Mouse (Mus musculus) ovary, adult 18-20 months (tissue): ENCODE results near the gene Moap1.

ENCODE experiments used
- DNase-seq: peaks from one replicate; pipeline ENCODE4 v3.0.0; 2022; ENCODE audit warnings: low spot score, mixed read lengths

The Moap1 gene

DNA sequence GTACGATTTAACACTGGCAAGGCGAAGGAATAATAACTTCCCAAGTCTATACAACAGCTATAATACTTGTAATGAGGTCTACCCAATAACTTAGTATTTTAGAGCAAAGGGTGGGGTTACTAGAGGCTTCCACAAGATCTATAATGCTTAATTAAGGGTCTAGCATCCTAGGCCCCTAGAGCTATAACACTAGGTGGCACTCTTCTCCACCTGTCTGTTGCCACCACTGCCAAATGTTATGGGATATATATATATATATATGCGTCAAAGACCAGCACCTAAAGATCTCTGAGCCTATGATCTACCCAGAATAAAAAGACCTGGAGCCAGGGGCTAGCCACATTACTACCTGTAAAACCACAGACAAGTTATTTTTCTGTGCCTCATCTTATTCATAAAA, 3.2 kb downstream of the Moap1 start:
- no peak for DNase-seq

DNA sequence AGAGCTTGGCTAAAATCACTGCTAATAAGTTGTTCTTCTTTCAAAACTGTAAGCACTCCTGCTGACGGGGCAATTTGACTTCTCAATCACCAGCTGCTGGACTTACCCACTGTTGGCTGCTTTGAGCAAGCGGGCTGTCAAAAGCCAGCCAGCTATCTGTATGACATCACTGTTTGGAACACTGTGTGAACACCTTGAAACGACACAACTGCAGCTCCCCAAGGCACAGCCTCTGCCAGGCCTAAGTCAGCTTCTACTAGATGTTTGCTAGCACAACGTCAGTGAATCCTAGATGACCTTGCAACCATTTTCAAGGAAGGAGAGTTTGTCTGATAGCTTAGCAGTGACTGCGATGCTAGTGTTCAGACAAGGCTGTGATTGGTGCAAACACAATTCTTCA, 4.4 kb downstream of the Moap1 start:
- DNase-seq = no peak

DNA sequence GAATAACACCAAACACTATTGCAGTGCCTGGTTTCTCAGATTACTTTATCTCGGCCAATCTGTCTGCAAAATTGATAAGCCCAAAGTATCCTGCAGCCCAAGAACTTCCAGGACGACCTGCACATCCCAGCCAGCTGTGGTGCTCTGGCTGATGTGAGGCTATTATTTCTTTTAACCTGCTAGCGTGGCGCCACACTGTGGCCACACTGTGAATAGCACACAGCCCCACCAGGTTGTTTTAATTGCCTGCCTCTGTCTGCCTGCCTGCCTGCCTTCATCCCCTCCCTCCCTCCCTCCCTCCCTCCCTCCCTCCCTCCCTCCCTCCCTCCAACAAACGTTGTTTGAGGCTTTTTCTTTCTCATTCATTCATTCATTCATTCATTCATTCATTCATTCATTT, 10.1 kb downstream of the Moap1 start:
- DNase-seq = no peak

DNA sequence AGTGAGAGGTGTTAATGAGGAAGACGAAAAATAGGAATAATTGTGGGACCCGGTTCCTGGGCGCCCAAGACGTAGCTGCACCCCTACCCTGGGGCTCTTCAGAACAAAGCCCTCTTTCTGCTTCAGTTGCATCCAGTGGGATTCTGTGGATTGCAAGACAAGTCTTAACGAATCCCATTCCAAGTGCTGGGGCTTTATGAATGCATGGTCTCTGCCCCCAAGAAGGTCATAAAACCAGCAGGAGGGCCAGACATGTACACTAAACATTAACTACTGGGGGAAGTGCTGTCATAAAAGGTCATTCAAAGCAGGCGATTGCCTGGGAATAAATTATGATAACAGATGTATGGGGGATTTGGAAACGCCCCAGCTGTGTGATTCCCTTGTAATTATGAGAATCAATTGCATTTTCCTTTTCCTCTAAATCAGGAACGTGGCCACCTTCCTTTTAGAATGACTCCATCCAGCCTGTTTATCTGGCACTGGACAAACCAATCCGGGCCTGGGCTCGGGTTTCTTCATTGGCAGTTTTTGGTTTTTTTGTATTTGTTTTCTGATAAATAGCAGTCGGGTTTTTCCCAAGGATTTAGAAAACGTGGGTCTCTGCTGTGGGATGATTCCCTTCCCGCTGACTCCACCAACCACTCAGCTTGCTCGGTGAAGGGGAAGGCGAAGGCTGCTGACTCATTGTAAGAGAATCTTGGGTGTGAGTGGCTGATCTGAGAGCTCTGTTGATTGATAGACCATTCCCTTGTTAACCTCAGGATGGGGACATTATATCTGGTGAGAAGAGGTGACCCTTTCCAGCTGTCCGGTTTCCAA, 12.5 kb downstream of the Moap1 start:
- no peak for DNase-seq

DNA sequence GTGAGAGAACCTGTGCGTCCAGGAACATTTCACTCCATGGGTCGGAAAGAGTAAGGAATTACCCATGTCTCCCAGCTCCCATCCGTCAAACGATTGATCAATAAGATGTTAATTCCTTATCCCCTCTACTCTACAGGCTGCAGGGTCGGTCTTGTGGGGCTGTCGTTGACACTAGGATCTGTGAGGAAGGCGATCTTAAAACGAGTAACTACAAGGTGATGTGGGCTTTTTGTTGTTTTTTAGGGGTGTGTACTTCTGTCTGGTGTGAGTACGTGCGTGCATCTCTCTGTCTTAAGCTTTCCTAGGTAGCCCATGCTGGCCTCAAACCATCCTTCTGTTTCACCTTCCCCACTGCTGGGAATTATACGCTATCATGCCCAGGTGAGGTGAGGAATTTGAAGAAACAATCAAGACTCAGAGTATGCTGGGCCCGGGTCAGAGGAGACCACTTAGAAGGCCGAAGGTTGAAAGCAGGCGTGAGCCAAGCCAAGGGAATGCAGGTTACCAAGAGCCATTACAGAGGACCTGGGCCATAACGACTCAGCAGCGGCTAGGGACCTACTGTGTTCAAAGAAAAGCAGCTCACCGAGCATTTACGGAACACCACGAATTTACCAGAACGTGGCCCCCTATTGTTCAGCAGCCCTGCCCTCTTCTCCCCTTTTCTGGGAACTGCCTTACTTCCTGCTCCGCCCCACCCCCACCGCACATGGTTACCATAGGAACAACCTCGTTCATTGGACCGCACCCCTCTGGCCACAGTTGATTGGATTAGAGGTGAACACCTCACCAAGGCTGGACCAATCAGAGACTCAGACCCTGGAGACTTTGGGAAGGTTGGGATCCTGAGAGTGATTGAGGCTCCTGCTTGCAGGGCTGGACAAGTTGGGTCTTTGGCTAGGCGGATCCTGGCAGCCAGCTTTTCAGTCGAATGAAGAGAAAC, 13.3 kb downstream of the Moap1 start:
- peak; percentile 58 for DNase-seq

DNA sequence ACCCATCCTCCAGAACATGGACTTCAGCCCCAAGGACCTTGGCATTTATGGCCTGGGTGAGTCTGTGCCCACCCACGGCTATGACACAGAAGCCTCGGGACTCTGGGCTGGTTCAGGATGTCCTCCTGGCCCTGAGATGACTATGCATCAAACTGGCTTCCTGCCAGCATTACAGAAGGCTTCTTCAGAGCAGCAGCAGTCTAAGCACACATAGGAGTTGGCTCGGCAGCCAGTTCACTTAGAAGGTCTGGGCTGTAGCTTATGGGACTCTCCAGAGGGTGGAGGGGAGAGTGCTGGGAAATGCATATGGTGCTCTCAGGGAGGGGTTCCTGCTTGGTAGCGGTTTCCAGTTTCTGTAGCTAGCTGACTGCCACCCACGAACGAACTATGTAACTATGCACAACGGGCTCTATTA, 17.7 kb downstream of the Moap1 start:
- no peak for DNase-seq

DNA sequence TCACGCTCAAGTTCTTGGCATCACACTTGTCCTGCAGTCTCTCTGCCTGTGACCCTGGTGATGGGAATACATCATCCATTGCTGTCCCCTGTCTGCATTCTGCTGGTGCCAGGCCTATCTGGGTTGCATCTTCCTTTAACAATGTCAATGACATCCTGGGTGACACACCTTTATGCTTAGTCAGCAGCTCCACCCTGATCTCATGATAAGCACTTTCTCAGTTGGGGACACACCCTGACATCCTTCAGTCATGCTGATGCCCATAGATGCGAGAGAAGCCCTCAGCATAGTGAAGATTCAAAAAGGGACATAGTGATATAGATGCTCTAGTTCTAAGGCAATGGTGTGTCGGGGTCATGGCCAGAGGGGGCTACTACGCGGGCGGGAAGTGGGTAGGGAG, 18.3 kb downstream of the Moap1 start:
- DNase-seq = no peak

DNA sequence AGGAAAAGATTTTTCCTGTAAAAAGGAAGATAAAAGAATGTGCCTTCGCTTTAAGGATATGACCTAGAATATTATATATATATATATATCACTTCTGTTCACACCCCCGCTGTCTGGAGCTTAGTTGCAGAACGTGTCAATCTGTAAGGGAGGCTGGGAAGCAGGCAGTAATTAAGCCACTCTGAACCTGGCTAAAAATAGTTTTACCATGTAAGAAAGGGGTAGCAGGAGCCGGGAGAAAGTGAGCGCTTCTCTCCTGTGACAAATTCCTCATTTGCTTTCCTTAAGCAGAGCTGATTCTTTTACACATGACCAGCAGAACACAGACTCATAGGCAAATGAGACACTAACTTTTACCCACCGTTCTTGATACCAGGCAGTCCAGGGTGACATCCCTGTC, 19.6 kb downstream of the Moap1 start:
- no peak for DNase-seq

DNA sequence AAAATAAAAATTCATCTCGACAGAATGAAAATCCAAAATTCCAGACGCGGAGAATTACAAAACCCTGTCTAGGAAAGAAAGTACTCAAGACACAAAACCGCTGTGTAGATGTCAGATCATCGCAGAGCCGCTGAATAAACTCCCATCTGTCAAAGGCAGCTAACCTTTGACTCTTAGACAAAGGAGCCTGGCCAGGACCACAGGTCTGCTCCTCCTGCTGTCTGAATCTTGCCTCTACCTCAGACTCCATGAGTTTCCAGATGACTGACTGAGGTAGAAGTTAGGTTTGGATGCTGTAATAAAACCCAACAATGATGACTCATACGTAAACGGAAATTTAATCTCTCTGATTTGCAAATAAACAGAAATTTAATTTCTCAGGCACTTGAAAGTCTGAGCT, 20.5 kb downstream of the Moap1 start:
- no peak for DNase-seq

DNA sequence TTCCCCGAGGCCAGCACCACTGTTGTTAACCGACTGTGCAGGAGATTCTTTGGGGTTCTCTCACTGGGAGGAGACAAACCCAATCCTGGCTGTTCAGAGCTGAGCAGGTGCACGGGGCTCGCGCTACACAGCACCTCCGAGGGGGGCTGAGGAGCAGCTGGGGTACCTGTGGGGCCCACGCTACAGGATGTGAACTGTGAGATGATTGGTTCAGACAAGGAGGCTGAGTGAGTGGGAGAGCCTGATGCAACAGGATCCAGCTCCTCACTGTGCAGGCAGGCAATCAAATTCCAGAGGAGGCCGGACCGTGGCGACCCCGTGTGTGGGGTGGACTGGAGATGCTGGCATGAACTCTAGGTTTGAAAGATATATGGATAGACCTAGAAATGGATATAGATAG, 21.0 kb downstream of the Moap1 start:
- no peak for DNase-seq

DNA sequence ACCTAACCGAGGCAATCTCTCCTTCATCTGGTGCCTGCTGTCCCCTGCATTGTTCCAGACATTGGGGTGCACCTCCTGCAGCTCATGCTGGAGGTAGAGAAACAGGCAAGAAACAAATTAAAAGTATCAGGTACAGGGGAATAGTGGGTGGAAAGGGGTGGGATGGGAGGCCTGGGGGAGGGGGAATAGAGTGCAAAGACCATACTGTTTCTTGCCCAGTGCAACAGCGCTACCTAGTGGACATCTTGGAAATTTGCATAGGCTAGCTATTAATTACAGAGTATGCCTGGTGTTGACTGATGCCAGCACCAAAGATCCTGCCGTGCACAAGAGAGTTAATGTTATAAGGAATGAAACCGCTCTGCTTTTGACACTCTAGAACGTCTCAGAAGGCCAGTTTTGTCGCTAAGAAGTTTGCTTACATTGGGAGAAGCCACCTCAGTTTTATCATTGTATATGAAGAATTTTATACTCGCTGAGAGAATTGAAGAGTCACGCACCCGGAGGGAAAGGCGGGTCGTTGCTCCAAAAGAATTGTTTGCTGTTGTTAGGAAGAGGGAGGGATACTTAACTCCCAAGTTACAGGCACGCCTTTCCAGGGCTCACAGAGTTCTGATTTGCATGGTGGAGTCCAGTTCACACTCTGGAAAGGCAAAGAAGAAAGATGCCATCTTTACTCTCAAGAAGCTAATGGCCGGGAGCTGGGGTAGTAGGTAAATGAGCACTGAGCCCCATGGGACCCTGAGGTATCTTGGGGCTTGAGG, 23.7 kb downstream of the Moap1 start:
- DNase-seq = no peak

DNA sequence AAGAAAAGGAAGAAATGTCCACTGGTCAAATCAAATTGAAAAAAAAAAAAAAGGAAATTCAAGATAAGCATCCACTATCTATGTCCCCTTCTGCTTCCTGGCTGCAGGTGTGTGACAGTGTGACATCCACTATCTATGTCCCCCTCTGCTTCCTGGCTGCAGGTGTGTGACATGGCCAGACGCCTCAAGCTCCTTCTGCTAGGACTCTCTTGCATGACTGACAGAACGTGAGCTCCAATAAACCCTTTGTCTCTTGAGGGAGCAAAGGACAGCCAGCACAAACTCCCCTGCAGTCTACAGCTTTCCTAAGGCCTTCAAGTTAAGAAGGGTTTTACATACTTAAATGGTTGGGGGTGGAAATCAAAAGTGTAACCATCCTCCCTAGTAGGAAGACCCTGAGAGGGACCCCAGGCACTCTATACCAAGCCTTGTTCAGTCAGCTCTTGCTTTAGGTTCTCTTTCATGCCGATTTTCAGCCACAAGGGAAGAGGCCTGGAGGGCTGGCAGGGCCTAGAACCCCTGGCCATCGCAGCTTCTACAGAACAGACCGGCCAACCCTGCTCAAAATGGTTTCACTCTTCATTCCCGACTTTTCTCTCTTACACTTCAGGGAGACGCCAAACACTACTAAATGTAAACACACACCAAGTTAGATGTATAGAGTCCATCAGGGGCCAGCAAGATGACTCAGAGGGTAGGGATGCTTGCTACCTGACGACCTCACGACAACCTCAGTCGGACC, 28.6 kb downstream of the Moap1 start:
- no peak for DNase-seq

DNA sequence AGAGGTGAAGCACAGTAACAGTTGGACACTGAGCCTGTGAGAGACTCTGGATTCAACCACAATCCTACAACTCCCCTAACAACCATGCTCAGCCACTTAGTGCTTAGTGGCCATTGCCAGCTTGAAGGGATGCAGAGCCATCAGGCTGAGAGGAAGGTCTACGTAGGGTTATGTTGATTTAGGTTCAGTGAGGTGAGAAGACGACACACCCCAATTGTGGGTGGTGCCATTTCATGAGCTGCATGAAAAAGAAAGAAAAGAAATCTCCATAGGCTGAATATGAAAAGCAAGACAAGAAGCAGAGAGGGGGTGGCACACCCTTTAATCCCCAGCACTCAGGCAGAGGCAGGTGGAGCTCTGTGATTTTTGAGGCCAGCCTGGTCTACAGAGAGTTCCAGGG, 29.3 kb downstream of the Moap1 start:
- no peak for DNase-seq

DNA sequence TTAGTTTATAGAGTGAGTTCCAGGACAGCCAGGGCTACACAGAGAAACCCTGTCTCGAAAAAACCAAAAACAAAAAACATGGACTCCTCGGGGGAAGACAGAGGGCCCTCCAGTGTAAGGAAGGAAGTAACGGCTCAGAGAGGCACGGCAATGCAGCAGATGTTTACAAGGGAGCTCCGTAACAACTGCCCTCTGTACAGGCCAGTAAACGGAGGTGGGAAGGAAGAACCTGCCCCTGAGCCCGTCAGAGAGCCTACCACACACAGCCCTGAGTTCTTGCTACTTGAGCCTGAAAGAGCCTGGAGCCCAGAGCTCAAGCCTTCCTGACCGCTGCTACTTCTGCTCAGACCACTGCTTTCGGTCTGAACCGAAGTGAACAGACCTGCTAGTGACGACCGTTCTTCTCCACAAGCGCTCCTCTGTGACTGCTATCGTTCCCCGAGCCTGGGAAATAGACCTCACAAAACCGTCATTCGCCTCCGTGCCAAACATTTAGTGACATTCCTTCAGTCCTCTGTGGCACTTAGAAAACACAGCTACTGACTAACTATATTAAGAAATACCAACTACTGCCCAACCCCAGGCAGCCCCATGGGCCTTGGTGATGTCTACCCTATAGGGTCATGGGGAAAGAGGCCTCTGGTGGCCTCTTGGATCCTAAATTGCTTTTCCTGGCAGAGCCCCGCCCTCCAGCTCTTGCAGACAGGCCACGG, 30.2 kb downstream of the Moap1 start:
- no peak for DNase-seq

DNA sequence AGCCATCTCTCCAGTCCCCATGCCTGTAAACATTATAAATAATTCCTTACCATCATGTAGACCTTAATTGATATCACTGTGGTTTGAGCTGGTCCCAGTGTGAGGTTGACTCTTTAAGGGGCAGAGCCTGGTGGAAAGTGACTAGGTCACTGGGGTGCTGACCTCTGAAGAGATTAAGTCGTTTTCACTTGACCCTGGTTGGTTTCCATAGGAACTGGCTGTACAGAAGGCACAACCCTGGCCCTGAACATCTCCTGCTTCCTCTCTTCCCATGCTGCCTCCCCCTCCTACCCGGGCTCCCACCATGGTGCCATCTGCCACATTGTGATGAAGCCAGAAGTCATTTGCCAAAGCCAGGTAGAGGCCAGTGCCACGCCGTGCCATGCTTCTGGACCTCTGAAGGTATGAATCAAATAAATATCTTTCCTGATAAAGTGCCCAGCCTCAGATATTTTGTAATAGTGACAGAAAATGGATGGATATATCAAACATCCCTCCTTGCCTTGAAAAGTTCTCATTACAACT, 32.5 kb downstream of the Moap1 start:
- no peak for DNase-seq

DNA sequence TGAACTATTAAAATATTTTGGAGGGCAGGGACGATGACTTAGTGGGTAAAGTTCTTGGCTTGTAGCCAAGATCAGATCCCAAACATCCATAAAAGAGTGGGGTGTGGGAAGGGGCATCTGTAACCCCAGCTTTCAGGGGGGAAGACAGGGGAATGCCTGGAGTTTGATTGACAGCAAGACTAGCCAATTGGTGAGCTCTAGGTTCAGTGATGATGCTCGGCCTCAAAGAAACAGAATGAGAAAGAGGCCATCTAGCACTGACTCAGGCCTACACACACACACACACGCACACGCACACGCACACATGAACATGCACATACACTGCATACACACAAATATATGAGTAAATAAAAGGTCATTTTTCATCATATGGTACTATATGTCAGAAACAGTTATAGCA, 33.6 kb downstream of the Moap1 start:
- no peak for DNase-seq

DNA sequence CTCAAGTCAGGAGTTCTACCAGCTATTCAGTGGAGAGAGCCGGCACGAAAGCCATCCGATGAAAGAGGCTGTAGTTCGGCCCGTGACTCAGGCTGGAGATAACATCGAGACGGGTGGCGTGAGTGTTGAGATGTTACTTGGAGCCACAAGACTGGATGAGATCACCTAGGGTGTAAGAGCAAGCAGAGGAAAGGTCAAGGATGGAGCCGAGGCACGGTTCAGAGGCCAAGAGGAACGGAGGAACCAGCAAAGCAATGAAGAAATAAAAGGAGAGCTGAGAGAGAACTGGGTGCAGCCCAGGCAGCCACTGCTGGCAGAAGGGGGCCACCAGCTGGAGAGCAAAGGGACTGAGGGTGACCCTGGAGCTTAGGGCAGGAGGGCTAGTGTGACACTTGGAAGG, 35.2 kb downstream of the Moap1 start:
- no peak for DNase-seq

DNA sequence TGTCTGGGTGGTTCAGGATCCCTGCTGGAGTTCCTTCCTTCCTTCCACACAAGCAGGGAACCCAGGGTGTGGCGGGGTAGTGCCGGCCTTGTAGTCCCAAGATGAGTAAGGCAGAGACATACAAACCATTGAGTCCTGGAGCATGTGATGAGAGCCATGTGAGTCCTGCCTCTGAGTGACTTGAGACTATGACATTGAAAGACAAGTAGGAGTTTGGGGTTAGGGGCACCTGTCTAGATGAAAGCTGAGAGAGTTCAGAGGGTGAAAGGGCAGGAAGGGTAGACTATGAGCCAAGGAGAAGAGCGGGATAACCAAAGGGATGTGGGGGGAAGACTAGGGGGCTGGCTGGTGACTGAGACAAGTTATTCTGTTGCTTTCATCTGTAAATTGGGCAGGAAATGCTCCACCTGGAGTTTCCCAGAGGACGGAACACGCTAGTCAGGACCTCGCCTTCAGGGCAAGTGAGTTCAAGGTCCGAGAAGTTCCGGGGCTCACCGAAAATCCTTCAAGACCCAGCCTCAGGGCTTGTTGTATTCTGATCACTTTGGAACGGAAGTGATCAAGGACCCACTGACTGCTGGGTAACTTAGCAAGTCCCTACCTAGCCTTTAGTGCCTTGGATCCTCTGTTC, 36.5 kb downstream of the Moap1 start:
- DNase-seq = no peak

DNA sequence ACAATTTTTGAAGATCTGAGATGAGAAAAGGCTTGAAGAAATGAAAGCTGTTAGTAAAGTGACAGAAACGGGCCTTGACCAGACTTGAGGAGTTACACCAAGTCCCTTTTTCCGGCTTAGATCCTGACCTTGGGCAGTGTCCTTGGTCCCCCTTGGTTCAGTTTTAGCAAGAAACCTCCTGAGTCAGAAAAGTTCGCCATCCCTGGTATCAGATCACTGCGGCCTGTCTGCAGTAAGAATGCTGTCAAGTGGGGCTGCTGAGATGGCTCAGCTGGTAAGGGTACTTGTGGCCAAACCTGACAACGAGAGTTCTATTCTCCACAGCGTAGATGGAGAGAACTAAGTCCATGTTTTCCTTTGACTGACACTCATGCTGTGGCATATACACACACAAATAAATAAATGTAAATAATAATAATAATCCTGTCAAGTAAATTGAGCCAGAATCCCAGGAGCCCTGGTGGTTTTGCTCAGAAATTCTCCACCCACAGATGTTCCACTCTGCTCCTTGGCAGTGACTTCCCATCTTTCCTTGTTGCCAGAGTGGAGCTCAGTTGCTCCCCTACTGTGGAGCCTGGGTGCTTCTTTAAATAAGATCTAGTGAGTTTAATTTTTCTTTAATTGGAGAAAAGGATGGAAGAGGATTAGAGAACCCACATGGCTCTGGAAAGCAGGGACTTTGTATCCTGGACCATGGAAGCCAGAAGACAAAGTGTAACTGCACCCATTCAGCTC, 37.4 kb downstream of the Moap1 start:
- no peak for DNase-seq
